Mouse (Mus musculus) olfactory bulb, adult 2 months (tissue): ENCODE measurements around the gene Pax6. TPM values are rescaled to one million over a fixed set of nuclear protein-coding genes. Genes with fewer than 3 reads are reported as not detected.

Experiments
- H3K27ac ChIP-seq: fragments of 200-500 bp; 2 replicates; pipeline ENCODE4 v1.5.1; 2012; ENCODE audit warnings: low read depth, low read length; ENCODE audit not compliant: insufficient read depth
- H3K4me1 ChIP-seq: fragments of 200-500 bp; 2 replicates; pipeline ENCODE4 v1.6.1; 2012; ENCODE audit warnings: low read length; ENCODE audit not compliant: control insufficient read depth, insufficient read depth
- H3K4me3 ChIP-seq: fragments of 200-500 bp; 2 replicates; pipeline ENCODE4 v1.5.1; 2012; ENCODE audit warnings: mild to moderate bottlenecking, low read depth, low read length, moderate library complexity; ENCODE audit not compliant: insufficient read depth
- CTCF ChIP-seq: fragments of 200-500 bp; IDR thresholded peaks from 2 replicates; pipeline ENCODE4 v1.5.1; 2012; ENCODE audit warnings: low read depth, mild to moderate bottlenecking, low read length, moderate library complexity; ENCODE audit not compliant: insufficient read depth
- POLR2A ChIP-seq: fragments of 200-500 bp; IDR thresholded peaks from 2 replicates; pipeline ENCODE4 v1.6.1; 2012; ENCODE audit warnings: mild to moderate bottlenecking, low read depth, low read length, moderate library complexity; ENCODE audit not compliant: insufficient read depth
- WGBS: fragments of 180-500 bp; shearing (Covaris S2); methylation state at CpG from one replicate; pipeline ENCODE4 v1.1.7; 2018; 5-methylcytosine and 5-hydroxymethylcytosine counted together
- polyA plus RNA-seq: library from polyadenylated mRNA; stranded (reverse); fragments of >200 nt; gene quantifications from 2 replicates; pipeline ENCODE4 v1.2.4, GENCODE M21; 2012; ENCODE audit warnings: low replicate concordance; ENCODE audit not compliant: missing spikeins, insufficient read depth, insufficient read length

Pax6 gene
- polyA plus RNA-seq, 1 experiment: not detected

- H3K4me3 ChIP-seq: no peak overlapping the region
- no peak overlapping the region for H3K27ac ChIP-seq
- H3K4me1 ChIP-seq: peaks cover 19% of the 10 kb centered on the region
- TF ChIP-seq POLR2A: no peak
- TF ChIP-seq CTCF: no peak
- WGBS: 49% methylated on average over 7 of the region's 7 CpGs
Observed at GRCm38 (mm10) chr2:105662606-105663005, 6.1 kb upstream of the Pax6 start.

GRCm38 (mm10) chr2:105663101-105663511 is 5.6 kb upstream of the Pax6 start:
- Histone ChIP-seq H3K27ac (no peak overlapping the region), H3K4me1 (peaks cover 19% of the 10 kb centered on the region), H3K4me3 (no peak overlapping the region)
- WGBS: 63% methylated on average over 10 of the region's 10 CpGs
- no peak for TF ChIP-seq CTCF

GRCm38 (mm10) chr2:105664996-105665395 is 3.7 kb upstream of the Pax6 start:
- H3K4me3 ChIP-seq: no peak overlapping the region

GRCm38 (mm10) chr2:105665491-105666250 is 3.0 kb upstream of the Pax6 start:
- no peak overlapping the region for H3K4me3 ChIP-seq
- H3K4me1 ChIP-seq: peaks cover 28% of the 10 kb centered on the region
- no peak overlapping the region for H3K27ac ChIP-seq
- 68% methylated on average over 5 of the region's 5 CpGs for WGBS
- TF ChIP-seq POLR2A (no peak), CTCF (no peak)

More at GRCm38 (mm10) chr2:105664996-105665395, 3.7 kb upstream of the Pax6 start:
- Histone ChIP-seq H3K4me1 (peaks cover 31% of the 10 kb centered on the region), H3K27ac (no peak overlapping the region)
- 61% methylated on average over 5 of the region's 5 CpGs for WGBS
- TF ChIP-seq CTCF: no peak
- TF ChIP-seq POLR2A: no peak

GRCm38 (mm10) chr2:105666331-105666730 is 2.4 kb upstream of the Pax6 start:
- Histone ChIP-seq H3K4me3 (no peak overlapping the region), H3K27ac (no peak overlapping the region), H3K4me1 (peaks cover 25% of the 10 kb centered on the region)
- WGBS: 61% methylated on average over 6 of the region's 6 CpGs
- TF ChIP-seq POLR2A (no peak), CTCF (no peak)

- Histone ChIP-seq H3K27ac (no peak overlapping the region), H3K4me1 (peaks cover 25% of the 10 kb centered on the region), H3K4me3 (no peak overlapping the region)
- 48% methylated on average over 41 of the region's 41 CpGs for WGBS
- TF ChIP-seq POLR2A: no peak
- TF ChIP-seq CTCF: no peak
Observed at GRCm38 (mm10) chr2:105666763-105667625, 1.7 kb upstream of the Pax6 start.

GRCm38 (mm10) chr2:105667626-105667950 is 1.1 kb upstream of the Pax6 start:
- H3K4me3 ChIP-seq: no peak overlapping the region
- WGBS: 25% methylated on average over 11 of the region's 11 CpGs
- no peak for TF ChIP-seq POLR2A
- TF ChIP-seq CTCF: no peak
- H3K4me1 ChIP-seq: peaks cover 25% of the 10 kb centered on the region
- no peak overlapping the region for H3K27ac ChIP-seq

GRCm38 (mm10) chr2:105669371-105669861 is 716 bp downstream of the Pax6 start:
- TF ChIP-seq CTCF (no peak), POLR2A (no peak)
- Histone ChIP-seq H3K4me1 (peaks cover 31% of the 10 kb centered on the region), H3K4me3 (peak overlapping the region; percentile 40), H3K27ac (0 out of 2 replicates have a peak overlapping the region, but pooled peaks have one; percentile 7)
- WGBS: 2% methylated on average over 35 of the region's 35 CpGs

GRCm38 (mm10) chr2:105669881-105670730 is 1.4 kb downstream of the Pax6 start:
- H3K4me1 ChIP-seq: peaks cover 37% of the 10 kb centered on the region
- no peak for TF ChIP-seq CTCF
- no peak for TF ChIP-seq POLR2A
- WGBS: 33% methylated on average over 29 of the region's 29 CpGs
- H3K4me3 ChIP-seq: peak overlapping the region; percentile 40
- H3K27ac ChIP-seq: peak overlapping the region; percentile 43
